Mouse (Mus musculus) induced T-regulatory cell, adult 2 months (primary cell): ENCODE data around the gene Plppr2.

ENCODE experiments used
- DNase-seq: peaks from one replicate; pipeline ENCODE4 v3.0.0-alpha.2; 2012; ENCODE audit warnings: low read depth

Plppr2 gene

DNA sequence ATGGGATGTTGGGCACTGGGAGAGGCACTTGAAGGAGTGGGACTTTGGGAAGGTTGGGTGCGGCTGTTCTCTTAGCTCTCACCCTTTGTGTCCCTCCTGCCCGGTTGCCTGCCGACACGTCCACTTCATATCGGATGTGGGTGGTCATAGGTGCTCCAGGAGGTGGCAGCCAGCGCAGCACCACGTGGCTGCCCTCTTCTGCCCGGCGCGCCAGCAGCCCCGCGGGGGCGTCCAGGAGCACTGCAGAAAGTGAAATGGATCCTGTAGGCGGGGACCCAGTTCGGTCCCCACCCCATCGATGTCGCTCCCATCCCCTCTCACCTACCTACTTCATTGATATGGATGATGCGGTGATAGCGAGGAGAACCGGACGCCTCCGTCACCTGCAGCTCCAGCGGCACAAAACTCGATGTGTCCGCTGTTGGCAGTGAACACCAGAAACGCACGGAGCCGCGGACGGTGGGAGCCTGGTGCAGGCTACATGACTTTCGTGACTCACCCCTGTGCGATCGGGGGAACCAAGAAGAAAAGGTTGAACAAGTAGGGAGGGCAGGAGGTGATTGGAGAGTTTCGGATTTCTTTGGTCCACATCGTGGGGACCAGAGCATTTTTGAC lies 24.6 kb downstream of the Plppr2 start:
- DNase-seq: peak; percentile 34

GRCm38 (mm10) chr9:21962010-21962409 lies 25.2 kb downstream of the Plppr2 start:
- no peak for DNase-seq

GRCm38 (mm10) chr9:21962416-21963059 lies 25.7 kb downstream of the Plppr2 start:
- peak; percentile 71 for DNase-seq

DNA sequence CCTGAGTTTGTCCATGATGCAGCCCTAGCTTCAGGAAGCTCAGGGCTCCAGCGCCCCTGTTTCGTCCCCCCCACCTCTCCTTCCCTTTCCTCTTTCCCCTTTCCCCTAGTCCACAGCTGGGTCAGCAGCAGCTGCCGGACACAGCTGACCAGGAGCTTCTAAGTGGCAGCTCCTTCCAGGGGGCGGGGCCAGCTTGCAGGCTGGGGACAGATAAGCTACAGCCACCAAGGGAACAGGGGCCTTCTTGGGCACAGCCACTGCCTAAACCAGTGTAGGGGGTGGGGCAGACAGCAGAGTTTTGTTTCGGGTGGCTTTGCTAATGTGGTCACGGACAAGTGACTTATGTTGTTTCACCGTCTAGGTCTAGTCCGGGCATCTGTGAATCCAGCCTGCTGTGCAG lies 26.6 kb downstream of the Plppr2 start, which contains the start of gene Epor:
Gene Epor (minus strand): TSS at position 90 of the 400 bp plus-strand sequence.
- DNase-seq: no peak

DNA sequence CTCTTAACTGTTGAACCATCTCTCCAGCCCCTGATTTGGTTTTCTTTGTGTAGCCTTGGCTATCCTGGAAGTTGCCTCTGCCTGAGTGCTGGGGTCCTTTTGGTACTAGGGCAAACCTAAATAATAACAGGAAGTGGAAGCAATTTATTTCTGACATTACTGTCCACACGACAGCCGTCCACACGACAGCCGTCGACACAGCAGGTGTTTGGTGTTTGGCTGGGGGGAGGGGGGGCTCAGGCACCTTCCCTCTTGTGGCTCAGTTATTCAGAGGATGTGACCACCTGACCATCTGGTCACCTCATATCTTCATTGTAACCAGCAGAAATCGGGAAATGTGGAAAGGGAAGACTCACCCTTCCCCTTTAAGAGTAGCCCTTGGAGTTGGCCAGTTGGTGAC lies 32.0 kb downstream of the Plppr2 start:
- no peak for DNase-seq

GRCm38 (mm10) chr9:21969304-21969703 lies 32.5 kb downstream of the Plppr2 start:
- DNase-seq: no peak

DNA sequence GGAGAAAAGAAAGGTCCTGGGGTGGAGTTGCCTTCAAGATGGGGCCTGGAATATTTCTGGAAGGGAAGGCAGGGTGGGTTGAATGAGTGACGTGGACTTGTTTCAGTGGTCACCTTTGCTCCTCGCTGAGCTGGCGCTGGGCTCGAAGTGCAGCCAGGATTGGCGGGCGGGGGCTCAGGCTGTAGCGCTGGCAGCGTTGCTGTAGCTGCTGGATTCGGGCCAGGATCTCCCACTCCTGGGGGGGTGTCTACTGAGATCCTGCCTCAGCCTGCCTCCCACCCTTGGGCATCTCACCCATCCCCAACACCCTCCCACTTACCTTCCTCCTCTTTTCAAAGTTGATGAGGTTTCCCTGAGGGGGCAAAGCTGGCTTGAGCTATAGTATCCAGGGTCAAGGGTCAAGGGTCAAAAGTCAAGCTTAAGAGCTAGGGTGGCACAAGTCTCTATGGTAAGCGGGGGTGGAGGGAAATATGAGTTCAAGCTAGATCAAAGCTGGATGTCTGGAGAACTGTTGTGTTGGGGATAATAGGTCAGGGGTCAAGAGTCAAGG lies 39.9 kb downstream of the Plppr2 start:
- no peak for DNase-seq

DNA sequence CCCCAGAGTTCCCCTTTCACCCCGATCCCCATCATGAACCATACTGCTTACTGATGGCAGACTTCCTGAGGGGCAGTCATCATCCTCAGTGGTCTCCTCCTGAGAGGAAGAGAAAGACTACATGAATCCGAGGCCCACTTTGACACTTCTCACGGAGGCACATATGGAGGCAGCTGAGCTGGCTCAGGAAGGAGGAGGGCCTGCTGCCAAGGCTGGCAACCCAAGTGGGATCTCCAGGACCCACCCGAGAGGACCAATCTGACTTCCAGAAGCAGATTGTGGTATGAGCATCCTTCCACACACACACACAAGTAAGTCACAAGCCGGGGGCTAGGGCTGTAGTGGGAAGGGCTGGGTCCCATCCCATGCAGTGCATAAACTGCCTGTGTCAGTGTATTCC lies 40.5 kb downstream of the Plppr2 start:
- no peak for DNase-seq

- peak; percentile 70 for DNase-seq
Observed at GRCm38 (mm10) chr9:21977972-21978371, 41.1 kb downstream of the Plppr2 start.

GRCm38 (mm10) chr9:21978398-21979128 lies 41.7 kb downstream of the Plppr2 start:
- no peak for DNase-seq

GRCm38 (mm10) chr9:21983911-21984310 lies 47.1 kb downstream of the Plppr2 start:
- DNase-seq: no peak

- no peak for DNase-seq
Observed at GRCm38 (mm10) chr9:21987592-21988342, 50.9 kb downstream of the Plppr2 start.

DNA sequence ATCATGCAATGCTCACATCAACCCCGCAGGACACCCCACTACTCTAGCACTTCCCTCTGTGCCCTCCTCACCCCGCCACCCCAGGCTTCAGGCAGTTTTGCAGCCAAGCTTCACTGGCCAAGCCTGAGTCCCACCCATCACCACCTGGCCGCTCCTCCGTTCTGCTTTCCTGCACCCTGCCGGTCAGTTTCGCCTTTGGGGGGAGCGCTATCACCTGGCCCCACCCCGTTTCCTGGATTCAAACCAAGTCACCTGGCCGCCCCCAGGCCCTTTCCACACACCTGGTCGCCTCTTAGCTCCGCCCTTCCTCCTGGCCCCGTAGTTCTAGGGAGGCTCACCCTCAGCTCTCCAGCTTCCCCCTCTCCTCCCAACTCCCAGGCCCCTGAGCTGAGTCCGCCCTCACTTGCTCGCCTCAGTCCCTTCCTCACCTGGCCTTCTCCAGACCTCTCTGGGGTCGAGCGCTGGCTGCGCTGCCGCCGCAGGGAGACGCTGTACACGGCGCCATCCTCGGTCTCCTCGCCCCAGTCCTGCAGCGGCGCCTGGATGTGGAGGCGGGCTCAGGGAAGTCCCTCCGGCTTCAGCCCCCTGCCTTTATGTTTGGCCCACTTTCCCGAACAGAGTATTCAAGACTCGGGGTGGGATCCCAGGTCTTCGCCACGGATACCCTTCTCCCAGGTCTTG lies 51.7 kb downstream of the Plppr2 start:
- DNase-seq: no peak

DNA sequence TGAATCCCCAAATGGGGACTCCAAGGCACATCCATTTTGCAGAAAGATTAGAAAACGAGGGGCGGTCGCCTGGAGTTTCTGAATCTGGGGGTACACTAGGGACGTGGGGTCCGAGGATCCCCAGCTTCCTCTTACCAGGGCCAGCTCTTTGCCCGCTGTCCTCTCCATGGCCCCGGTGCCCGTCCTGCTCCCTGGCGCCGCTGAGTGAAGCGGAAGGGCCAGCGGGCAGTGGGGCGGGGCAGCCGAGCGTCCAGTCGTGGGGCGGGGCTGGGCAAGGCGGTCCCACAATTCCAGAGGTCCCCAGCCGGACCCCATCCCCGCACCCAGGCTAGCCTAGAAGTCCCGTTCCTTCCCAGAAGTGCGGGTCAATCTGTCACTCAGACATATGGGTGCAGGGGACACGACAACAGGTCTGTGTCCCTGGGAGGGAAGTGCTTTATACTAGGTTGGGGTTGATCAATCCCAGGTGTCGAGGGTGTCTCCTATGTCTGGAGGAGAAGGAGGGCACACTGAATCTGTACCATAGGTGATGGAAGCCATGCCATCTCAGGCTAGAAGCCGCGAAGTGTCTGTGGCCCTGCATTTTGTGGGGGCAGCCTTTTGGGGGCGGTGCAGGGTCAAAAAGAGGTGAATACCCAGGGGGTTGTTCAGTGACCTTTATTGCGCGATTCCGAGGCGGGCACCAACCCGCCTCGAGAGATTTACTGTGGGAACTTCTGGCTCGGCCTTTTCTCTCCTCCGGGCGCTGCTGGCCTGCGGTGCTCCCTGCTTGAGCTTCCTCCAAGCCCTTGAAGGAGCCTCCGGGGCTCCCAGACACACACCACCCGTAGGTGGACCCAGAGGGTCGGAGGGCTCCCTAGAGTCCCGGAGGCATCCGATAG lies 52.6 kb downstream of the Plppr2 start, which contains the start of gene Rgl3:
Gene Rgl3 (minus strand): TSS at position 217 of the 881 bp plus-strand sequence.
- no peak for DNase-seq

GRCm38 (mm10) chr9:21992227-21992626 lies 55.4 kb downstream of the Plppr2 start:
- no peak for DNase-seq

GRCm38 (mm10) chr9:21996178-21996867 lies 59.5 kb downstream of the Plppr2 start:
- DNase-seq: no peak
